Mouse (Mus musculus) cerebellum, postnatal 36 days (tissue): Measurements from ENCODE around the gene Anxa6.

Experiments
- DNase-seq, 2 experiments: peaks; one replicate each; pipeline ENCODE4 v3.0.0; 2021 to 2022; ENCODE audit warnings: mixed read lengths in 2 of 2

Anxa6 gene

DNA sequence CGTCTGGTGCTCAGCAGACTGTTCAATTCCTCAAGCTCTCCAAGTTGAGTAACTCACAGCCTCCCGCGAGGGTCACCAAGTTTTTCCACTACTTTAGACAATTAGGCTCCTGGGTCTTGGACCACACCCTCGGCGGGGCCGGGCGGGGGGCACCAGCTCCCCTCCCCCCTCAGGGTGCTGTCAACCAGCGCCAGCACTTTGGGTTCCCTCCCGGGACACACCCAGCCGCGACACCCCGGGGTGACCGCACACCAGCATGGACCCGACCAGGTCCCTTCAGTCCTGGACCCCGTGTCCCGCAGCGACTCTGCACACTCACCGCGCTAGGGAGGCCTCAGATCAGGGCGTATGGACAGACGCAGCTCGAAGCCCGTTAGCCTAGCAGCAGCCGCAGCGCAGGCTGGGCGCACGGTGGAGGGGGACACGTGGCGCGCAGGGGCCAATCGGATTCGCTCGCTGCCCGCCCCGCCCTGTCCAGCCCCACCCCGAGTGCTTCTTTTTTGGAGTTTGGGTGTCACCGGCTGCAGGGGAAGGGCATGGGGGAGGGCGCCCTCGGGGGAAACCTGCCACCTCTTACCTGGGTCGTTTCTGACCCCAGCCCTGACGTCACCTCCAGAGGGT lies at the start of gene Anxa6:
Gene Anxa6 (minus strand): TSS at position 406 of the 621 bp plus-strand sequence.
- DNase-seq = peak; percentile 81 to 87

- DNase-seq = no peak
Measured at GRCm38 (mm10) chr11:55081206-55081605, 48.0 kb upstream of the Anxa6 start.

DNA sequence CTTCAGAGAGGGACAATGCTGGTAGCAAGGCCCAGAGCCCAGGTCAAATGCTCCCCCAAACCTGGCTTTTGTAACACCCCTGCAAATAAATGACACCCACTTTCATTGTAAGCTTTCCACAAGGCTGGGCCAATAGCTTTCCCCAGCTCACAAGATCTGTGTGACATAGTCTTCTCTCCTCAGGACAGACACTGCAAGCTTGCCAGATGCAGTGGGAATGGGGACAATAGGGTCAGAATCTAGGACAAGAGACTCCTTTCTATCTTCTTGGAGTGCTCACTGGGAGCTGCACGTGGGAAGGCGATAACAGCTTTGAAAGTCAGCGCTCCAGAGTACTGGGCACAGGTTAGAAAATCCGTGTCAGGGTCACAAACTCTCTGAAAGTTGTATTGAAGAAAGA lies 45.9 kb upstream of the Anxa6 start:
- DNase-seq = no peak

GRCm38 (mm10) chr11:55078502-55078901 lies 45.3 kb upstream of the Anxa6 start:
- peak in 1 of 2 experiments; percentile 14 for DNase-seq

- DNase-seq = peak; percentile 55 to 57
Measured at GRCm38 (mm10) chr11:55077331-55078231, 44.3 kb upstream of the Anxa6 start, which contains the start of gene Ccdc69. Gene Ccdc69, minus strand, starts transcription at chr11:55078131.

DNA sequence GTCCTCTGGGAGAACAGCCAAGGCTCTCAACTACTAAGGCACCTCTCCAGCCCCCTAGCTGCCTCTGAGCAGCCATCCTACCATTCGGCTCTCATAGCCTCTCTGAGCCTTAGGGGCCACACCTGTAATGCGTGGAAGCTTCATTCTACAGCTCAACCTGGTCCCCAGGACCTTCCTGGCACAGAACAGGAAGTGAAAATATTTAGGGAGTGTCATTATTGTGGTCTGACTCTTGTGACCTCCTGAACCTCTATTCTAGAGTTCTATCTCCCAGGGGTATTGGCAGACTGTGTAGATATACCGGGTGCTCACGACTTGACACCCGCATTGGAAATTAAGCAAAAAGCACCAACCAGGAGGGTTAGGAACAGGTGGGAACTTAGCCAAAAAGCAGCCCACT lies 43.0 kb upstream of the Anxa6 start:
- DNase-seq = no peak

- DNase-seq = peak; percentile 70 to 78
Measured at GRCm38 (mm10) chr11:55075602-55076001, 42.4 kb upstream of the Anxa6 start.

DNA sequence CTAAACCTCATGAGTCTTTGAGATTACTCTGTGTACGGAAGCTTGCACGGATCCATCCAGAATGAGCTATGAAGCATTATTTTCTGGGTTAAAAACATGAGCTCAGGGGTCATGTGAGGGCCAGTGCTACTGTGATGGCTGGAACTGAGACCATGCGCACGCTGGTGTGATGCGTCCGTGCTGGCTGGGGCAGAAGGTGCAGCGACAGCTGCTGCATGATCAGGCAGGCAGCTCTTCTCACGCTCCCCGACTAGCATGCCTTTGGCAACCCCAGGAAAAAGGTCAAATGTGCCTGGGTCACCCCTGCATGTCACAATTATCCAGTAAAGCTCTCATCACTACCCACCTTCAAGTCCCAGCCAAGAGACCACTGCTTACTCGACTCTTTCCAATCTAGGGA lies 39.9 kb upstream of the Anxa6 start:
- DNase-seq = no peak

DNA sequence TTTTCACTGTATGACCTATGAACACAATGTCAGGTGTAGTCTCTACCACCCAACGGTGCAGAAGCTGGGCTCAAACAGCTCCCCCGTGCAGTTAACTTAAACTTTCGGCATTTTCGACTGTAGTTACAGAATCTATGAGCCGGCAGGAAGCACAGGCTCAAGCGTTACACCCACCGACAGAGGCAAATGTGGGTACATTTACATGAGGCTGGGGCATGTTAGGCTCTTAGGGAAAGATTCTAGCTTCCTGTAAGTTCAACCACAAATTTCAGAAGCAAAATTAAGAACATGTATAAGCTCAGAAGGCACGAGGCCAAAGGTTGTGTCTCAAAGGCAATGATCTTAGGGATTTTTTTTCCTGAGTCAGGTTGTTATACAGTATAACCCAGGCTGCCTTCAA lies 39.2 kb upstream of the Anxa6 start:
- no peak for DNase-seq

DNA sequence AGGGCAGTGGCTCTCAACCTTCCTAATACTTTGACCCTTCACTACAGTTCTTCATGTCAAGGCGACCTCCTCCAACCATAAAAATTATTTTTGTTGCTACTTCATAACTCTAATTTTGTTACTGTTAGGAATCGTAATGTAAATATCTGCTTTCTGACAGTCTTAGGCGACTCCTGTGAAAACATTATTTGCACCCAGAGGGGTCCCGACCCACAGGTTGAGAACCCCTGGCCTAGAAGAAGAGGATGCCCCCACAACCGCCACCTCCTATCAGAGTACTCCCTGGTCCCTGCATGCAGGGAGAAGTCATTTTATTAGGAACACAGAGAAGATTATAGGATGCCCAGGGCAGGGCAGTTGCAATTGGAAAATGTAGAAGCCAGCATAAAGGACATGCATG lies 38.1 kb upstream of the Anxa6 start:
- no peak for DNase-seq

DNA sequence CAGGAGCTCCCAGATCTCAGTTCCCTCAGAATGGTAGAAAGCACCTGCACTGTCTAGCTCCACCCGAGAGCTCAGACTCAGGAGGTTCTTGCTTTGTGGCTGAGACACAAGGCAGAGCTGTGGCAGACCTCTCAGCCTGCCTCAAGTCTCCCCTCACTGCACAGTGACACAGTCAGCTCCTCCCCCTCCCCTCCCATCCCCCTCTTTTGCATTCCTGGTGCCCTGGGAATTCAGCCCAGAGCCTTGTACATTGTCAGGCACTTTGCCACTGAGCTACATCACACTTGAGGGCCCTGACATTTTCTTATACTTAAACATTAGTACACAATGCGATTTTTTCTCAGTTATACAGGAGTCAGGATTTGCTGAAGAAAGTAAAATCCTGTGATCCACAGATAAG lies 35.8 kb upstream of the Anxa6 start:
- DNase-seq = no peak

- no peak for DNase-seq
Measured at GRCm38 (mm10) chr11:55066921-55067320, 33.7 kb upstream of the Anxa6 start.

DNA sequence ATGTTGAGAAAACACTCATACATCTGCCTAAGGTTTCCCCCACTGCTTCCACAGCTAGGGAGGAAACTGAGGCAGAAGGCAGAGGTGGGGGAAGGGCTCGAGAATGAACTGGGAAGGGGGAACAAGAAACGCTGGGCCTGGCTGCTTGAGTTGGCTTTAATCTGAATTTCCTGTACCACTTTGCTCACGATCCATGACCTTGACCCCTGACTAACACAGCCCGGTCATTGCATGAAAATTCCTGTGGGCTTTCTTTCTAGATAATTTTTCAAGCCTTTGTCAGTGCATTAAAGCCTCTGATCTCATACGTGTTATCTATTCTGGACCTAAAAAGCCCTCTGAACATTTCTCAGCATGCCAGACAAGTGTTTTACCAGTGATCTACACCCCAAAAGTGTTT lies 29.6 kb upstream of the Anxa6 start:
- no peak for DNase-seq

DNA sequence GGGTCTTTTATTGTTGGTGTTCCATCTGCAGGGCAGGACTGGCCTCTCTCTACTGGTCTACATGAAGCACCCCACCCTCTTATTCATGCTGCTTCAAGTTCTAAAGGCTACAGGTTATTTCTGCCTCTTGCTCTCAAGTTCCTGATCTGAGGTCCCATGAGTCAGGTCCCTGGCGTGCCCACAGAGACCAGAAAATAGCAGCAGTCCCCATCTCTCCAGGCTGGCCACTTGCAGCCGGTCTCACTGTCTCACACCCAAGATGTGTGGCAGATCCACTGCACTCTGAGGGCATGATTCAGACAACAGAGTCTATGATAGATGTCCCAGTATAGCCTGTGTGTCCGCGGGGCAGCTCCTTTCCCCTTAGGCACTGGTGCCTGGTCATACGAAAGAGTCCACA lies 27.6 kb upstream of the Anxa6 start:
- DNase-seq = no peak

GRCm38 (mm10) chr11:55057511-55057910 lies 24.3 kb upstream of the Anxa6 start:
- DNase-seq = no peak

DNA sequence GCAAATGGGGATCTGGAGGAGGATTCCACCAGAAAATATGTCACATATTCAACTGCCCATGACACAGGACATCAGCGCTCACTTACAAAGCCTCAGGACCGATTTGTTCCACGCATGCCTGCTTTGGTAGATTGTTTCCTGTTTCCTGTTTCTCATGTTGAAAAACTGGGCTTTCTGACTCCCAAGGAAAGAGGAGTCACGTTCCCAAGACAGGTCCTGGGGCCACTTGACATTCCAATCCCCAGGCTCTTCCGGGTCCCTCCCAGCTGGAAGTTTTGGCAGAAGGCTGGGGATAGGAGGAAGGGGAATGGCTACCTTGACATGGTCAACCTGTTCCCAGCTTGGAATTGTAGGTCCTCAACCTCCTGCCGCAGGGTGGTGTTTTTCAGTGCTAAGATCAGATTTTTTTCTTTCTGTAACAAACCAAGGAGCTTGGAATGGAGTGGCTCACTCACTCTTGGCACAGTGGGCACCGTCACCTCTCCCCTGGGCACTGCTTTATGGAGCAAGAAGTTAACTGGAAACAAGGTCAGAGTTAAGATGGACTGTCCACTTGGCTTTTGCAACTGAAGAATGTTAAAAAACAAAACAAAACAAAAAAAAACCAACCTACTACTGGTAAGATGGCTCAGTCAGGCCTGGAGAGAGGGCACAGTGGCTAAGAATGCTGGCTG lies 17.7 kb upstream of the Anxa6 start:
- no peak for DNase-seq

- DNase-seq = peak in 1 of 2 experiments; percentile 28
Measured at GRCm38 (mm10) chr11:55046600-55046999, 13.4 kb upstream of the Anxa6 start.

GRCm38 (mm10) chr11:55041348-55041747 lies 8.1 kb upstream of the Anxa6 start:
- DNase-seq = no peak

GRCm38 (mm10) chr11:55039591-55039990 lies 6.3 kb upstream of the Anxa6 start:
- DNase-seq = peak; percentile 73 to 78

- DNase-seq = no peak
Measured at GRCm38 (mm10) chr11:55036601-55037000, 3.4 kb upstream of the Anxa6 start.

GRCm38 (mm10) chr11:55032286-55032685 lies 959 bp downstream of the Anxa6 start:
- no peak for DNase-seq

DNA sequence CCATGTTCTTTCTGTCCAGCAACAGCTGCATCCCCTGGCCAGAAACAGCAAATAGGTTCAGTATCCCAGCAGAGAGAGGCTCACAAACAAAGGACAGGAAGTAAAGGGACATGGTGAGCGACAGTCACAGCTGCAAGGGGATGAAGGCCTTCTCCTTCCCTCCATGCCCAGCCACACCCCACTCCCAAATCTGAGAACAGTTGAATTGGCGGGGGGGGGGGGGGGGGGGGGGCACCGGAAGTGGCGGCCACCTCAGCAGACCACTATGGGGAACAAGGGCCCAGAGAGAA lies 1.3 kb downstream of the Anxa6 start:
- no peak for DNase-seq

GRCm38 (mm10) chr11:55031211-55031990 lies 1.8 kb downstream of the Anxa6 start:
- DNase-seq = no peak
